Mouse (Mus musculus): Measurements from ENCODE around the gene Mrps27.

Gene Mrps27

GRCm38 (mm10) chr13:99393128-99393527, 48.5 kb downstream of the Mrps27 start:
- DNase-seq = no peak

GRCm38 (mm10) chr13:99394694-99395093, 50.1 kb downstream of the Mrps27 start:
- DNase-seq = peak; percentile 17 to 33

DNA sequence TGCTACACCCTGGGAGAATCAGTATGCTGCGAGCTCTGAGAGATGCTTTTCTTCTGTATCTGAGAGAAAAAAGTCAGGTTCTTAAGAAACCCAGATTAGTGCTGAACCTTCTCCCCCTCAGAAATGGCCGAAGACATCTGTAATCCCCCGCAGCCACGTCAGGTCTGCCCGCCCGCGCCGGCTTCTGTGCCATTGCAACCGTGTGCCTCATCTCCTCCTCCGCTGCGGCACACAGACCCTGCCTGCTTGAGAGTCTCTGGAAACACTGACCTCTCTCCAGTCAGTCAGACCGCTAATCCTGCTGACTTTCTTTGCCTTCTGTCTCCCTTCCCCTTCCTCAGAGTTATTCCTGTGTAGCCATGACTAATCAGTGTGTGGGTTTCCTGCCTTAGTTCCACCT, 50.9 kb downstream of the Mrps27 start:
- DNase-seq = no peak

DNA sequence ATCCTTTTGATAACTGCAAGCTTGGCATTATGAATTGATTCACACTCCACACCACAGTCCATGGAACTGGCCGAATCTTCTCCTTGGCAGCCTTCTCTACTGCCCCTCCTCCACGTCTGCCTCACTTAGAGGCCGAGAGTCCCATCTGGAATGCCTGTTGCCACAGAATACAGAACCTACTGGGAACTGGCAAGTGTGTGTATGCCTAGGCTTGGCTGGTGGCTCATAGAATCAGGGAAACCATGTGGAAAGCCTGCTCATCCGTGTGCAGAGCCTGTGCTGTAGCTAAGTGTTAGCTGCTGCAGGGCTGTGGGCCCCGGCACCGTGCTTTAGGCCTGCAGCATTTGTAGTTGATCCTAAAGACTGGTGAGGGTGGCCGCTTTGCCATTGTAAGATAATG, 52.6 kb downstream of the Mrps27 start:
- DNase-seq = no peak

DNA sequence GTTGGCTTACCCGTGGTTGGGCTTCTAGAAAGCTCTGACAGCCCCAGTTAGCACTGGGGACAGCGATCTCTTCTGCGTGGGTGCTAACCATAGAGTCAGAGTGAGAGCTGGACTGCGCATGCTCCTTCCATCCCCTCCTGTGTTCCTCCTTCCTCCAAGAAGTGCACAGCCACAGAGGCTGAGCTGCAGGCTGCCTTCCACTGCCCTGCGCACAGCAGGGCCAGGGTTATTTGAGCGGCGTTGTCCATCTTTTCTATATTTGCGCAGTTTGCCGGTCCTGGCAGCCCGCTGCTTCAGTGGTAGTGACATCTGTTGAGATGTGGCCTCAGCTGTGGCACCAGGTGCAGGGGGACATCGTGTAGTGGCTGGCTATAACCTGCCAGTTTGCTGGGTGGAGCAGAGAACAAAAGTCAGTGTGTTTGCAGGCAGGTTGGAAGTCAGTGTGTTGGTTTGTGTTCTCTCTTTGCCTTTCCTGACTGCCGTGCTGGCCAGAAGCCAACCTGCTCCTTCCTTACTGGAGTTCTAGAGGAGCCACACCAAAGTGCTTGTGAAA, 53.6 kb downstream of the Mrps27 start:
- DNase-seq = peak; percentile 39 to 81

DNA sequence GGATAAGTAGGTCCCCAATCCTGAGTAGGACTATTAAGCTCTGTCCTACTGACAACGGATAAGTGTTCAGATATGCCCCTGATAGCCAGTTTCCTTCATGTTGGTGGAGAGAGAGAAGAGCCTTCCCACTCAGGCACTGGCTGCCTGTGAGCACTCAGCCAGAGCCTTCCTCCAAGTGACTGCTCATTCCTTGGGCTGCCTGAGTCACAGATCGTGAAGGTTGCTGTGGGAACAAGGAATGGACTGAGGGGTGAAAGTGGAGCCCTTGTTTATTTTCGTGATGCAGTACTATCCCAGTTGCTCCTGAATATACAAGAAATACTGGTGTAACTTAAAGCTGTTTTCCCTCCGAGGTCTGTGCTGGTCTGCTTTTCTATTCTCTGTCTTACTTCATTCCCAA, 54.8 kb downstream of the Mrps27 start:
- DNase-seq = no peak

DNA sequence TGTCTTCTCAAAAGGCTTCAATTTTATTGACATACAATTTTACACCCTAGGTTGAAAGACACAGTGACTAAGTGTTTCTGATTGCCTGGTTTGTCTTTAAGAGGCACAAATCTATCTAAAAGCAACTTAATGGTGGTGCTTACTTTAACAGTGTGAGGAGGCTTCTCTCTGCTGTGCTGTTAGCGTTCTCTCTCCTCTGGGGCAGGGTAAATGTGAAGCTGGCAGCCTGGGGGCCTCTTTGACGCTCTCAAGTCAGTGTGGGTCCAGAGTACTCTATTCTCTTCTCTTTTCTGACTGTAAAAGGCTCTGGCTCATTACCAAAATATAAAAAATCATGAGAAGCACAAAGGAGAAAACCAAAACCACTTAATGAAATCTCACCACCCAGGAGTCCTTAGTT, 64.6 kb downstream of the Mrps27 start:
- no peak for DNase-seq

DNA sequence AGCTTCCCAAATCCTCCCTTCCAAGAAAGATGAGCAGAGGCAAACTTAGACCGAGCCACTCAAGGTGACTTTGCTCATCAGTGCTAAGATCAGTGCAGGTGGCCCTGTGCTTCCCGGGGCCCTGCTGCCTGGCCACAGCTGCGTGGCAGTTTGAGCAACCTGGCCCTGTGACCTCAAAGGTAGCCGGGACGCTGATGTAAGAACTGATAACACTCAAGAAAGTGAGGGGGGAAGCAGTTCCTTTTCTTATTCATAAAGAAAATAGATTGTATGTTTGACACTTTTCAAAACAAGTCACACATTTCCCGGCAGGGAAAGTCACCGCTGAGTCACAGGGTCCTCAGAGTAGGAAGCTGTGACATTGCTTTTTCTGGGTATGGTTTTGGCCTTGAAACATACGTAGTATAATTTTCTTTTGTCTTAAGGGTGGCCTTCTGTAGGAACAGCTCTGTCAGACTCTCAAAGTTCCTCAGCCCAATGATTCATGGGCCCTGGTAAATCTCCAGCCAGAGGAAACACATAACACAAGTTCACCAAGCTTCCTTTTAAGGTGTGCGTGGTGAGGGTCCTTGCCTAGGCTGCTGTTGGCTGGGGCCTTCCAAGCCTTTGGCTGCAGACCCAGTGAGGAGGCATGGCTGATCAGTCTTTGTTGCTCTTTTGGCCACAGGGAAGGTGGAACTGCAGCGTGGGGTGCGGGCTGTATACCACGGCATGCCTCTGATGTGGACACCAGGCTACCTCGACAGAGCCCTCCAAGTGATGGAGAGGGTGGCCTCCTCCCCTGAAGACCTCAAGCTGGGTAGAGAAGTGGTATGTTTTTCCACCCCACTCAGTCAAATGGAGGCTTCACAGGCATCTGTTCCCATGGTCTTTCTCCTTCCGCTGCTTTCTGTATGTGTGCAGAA, 66.3 kb downstream of the Mrps27 start:
- no peak for DNase-seq

- no peak for DNase-seq
Measured at GRCm38 (mm10) chr13:99411761-99412160, 67.2 kb downstream of the Mrps27 start.

DNA sequence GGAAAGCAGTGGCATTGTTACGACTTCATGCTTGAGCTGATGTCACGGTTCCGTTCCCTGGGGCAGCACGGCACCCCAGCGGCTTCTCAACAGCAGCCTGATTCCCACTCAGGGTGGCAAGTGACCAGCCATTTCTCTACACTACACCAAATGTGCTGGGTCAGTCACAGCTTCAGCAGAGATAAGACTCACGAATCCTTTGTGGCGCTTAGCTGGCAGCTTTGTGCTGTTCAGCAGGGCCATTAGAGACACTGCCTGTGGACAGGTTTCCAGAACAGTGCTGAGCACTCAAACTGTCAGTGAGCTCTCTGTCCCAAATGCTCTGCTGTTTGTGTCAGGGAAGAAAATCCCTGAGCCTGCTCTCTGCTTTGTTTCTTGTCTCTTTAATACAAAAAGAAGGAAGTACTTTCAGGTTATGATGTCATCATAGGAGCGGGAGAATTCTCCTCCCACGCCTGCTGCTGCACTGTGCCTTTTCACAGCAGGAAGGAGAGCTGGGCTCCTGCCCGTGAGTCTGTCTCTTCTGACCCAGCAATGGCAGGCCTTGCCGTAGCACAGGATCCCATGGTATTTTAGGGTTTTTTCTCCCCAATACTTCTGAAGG, 68.0 kb downstream of the Mrps27 start:
- DNase-seq = peak; percentile 59 to 66

DNA sequence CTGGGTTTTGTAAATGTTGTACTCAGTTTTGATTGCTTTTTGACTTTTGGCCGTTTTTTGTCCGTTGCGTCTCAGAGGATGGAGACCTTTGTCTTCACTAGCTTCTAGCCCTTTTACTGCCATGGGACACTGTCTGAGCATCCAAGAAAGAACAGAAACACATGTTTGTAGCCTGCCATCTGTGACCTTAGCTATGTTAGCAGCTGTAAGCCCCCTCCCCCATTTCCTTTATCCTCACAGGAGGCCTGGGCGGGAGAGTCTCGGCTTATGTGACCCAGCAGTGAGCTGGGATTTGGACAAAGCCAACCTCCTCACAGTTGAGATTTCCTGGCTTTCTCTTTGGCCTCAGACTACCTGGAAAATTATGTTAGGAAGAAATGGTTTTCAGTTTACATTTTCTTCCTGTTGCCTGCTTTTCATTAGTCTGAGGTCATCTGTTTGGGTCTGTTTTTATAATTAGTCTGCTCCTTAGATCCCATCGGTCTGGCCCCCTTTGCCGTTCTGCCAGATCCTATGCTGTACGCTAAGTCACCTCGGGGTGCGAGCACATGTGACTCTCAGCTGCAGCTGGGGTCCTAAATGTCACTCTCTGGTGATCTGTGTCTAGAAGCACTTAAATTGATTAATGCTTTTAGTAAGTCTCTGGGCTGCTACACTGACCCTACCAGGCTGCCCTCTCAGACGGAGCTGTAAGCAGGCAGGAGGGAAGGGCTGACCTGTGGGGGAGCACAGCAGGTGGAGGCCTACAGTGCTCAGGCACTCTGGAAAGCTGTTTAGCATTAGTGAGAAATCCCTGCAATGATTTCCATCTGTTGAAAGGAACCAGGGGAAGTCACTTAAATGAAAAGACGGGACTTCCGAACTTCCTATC, 69.1 kb downstream of the Mrps27 start:
- no peak for DNase-seq

GRCm38 (mm10) chr13:99414352-99414742, 69.8 kb downstream of the Mrps27 start:
- no peak for DNase-seq

DNA sequence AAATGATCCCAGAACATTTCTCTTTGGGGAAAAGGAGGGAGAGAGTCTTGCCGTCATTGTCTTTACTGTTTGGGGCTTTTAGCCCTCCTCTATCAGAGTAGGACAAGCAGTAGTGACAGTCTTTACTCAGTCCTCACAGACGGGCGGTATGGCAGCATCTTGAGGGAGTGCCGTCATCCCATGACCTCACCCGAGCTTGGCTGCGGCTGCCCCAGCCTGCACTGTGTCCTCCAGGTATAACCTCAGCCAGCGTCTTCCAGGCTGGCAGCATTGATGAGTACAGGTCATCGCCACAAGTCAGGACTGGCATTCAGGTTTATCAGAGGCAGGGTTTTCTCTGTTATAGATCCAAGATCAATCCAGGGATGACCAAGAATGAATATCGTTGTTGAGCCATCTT, 72.0 kb downstream of the Mrps27 start:
- no peak for DNase-seq

- peak; percentile 24 to 49 for DNase-seq
Measured at GRCm38 (mm10) chr13:99423581-99423980, 79.0 kb downstream of the Mrps27 start.

- DNase-seq = no peak
Measured at GRCm38 (mm10) chr13:99433068-99434008, 88.8 kb downstream of the Mrps27 start.

GRCm38 (mm10) chr13:99434494-99434893, 89.9 kb downstream of the Mrps27 start:
- no peak for DNase-seq

GRCm38 (mm10) chr13:99437051-99437450, 92.5 kb downstream of the Mrps27 start:
- no peak for DNase-seq

DNA sequence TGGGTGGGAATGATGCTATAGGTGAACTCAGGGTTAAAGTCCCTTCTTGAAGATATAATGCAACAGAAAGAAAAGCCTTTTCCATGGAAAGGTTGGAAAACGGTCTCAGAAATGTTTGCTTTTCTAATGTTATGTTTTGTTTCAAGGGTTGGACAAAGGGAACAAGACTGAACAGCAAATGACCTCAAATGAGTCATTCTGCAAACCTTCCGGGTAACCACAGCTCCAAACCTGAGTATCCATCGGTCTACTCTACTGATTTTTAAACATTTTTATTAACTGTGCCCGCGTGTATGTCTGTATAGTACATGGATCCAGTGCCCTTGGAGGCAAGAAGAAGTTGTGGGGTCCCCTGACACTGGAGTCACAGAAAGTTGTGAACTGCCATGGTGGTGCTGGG, 94.8 kb downstream of the Mrps27 start:
- no peak for DNase-seq

- no peak for DNase-seq
Measured at GRCm38 (mm10) chr13:99440228-99440627, 95.6 kb downstream of the Mrps27 start.

DNA sequence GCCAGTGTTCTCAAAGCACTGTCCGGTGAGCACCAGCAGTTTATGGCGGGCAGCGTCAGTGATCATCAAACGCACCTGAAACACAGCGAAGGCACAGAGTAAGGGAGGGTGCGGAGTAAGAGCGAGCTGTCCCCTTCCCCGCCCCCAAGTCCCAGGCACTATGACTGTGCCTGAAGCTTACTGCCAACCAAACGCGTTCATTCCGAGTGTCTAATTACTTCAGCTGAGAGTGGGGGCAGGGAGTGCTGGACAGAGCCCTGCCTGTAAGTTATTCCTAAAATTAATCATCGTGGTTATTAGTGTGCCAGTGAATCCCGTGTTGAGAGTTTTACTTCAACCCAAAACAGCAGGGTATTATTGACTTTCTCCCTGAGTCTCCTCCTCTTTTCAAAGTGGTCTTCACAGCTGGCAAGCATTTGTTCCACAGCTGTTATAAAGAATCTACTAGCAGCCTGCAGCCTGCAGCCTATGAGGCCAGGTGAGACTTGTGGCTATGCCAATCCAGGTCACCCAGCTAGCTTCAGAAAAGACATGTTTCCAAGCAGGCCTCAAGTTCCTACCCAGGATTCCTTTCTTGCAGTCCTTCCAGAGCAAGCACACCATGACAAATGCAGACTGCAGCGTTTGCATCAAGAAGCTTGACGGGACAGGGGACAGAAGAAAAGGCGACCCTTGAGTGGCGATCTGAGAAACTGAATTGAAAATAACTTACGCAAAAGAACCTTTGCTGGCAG, 97.3 kb downstream of the Mrps27 start:
- DNase-seq = no peak
